Comparison of ENCODE assay signal across 19 mouse cellular contexts in genomic region chr13:19137932-19138331, GRCm38 (mm10).
A peak's percentile ranks its signal among the peaks of the same experiment; 100 is the strongest.
DNase-seq lines count a peak whose midpoint lies in the region; ATAC-seq and TF ChIP-seq lines count a peak whose summit lies in the region.
"Had no signal": no experiment of that assay in that cellular context is flagged by ENCODE, and none has a peak within 500 bp of the region (broad histone marks: within the 10 kb centered on the region; RNA-seq: fewer than 3 reads in every experiment).

No protein-coding gene starts in this region.

- H3K4me2 ChIP-seq in kidney, postnatal 0 days (ENCODE audit: low read length) = no peak overlapping the region
- H3K4me2 ChIP-seq: heart, embryonic 15.5 days; hindbrain, embryonic 14.5 days; stomach, embryonic 15.5 days had no signal

- DNase-seq in kidney, postnatal 0 days (ENCODE audit: low spot score) = peak; percentile 3
- no peak for DNase-seq in kidney, postnatal 14 days
- DNase-seq in ES-E14 (ENCODE audit: low read depth, low spot score) = peak; percentile 43
- DNase-seq in embryo, embryonic 10.5 days (ENCODE audit: low spot score) = peak; percentile 24
- peak; percentile 40 for DNase-seq in limb, embryonic 10.5 days (ENCODE audit: low spot score)
- DNase-seq in adrenal gland, adult 18-20 months (ENCODE audit: low spot score in 2 of 2) = no peak
- no peak for DNase-seq in cerebellum, adult 18-20 months
- no peak for DNase-seq in gastrocnemius, postnatal 14 days
- DNase-seq: adrenal gland, postnatal 10 days; cerebellum, postnatal 14 days; kidney, adult 2 months; lung, adult 18-20 months; right cerebral cortex, postnatal 4 days; thymus, postnatal 25 days had no signal

- no peaks in the 10 kb centered on the region for H3K36me3 ChIP-seq in kidney, postnatal 0 days (ENCODE audit: insufficient read depth, low read length)
- peaks cover 11% of the 10 kb centered on the region; the same call in 1 of the 2 replicates for H3K36me3 ChIP-seq in ES-E14 (ENCODE audit: control insufficient read depth, insufficient read depth, low read length, poor library complexity, severe bottlenecking)
- H3K36me3 ChIP-seq in limb, embryonic 10.5 days = no peaks in the 10 kb centered on the region
- H3K36me3 ChIP-seq: heart, embryonic 15.5 days; stomach, embryonic 15.5 days had no signal

- intact Hi-C loops in gastrocnemius, postnatal 14 days (cut with DNase I; ENCODE audit: low total_unique reads) = no loop called here

- no peak overlapping the region for H3K9ac ChIP-seq in kidney, postnatal 0 days (ENCODE audit: low read depth, low read length)
- H3K9ac ChIP-seq in ES-E14 (ENCODE audit: insufficient read depth, low read depth, low read length, poor library complexity, severe bottlenecking) = no peak overlapping the region
- H3K9ac ChIP-seq: heart, embryonic 15.5 days; hindbrain, embryonic 14.5 days; stomach, embryonic 15.5 days had no signal

- no peak overlapping the region for H3K4me3 ChIP-seq in kidney, postnatal 0 days (replicated peaks; ENCODE audit: low read depth, low read length)
- H3K4me3 ChIP-seq in ES-E14 (ENCODE audit: insufficient read depth in 1 of 2, low read depth in 1 of 2, low read length in 2 of 2, poor library complexity in 1 of 2, severe bottlenecking in 1 of 2) = no peak overlapping the region
- H3K4me3 ChIP-seq in limb, embryonic 10.5 days = no peak overlapping the region
- H3K4me3 ChIP-seq: erythroblast, embryonic 14.5 days; heart, embryonic 15.5 days; stomach, embryonic 15.5 days had no signal

- no peaks in the 10 kb centered on the region for H3K4me1 ChIP-seq in kidney, postnatal 0 days (replicated peaks; ENCODE audit: insufficient read depth, low read length)
- H3K4me1 ChIP-seq in ES-E14 (ENCODE audit: control insufficient read depth in 2 of 2, insufficient read depth in 2 of 2, low read length in 2 of 2, poor library complexity in 1 of 2) = no peaks in the 10 kb centered on the region
- H3K4me1 ChIP-seq in limb, embryonic 10.5 days = peaks cover 11% of the 10 kb centered on the region
- H3K4me1 ChIP-seq: heart, embryonic 15.5 days; stomach, embryonic 15.5 days had no signal

- WGBS in kidney, postnatal 0 days = 27% methylated on average over 5 of the region's 5 CpGs
- 49% methylated on average over 5 of the region's 5 CpGs for WGBS in limb, embryonic 10.5 days

- ATAC-seq in kidney, postnatal 0 days (replicated peaks; ENCODE audit: low FRiP score, low read depth) = 0 out of 2 replicates have a peak, but pooled peaks have one; percentile 33

- in situ Hi-C loops in ES-E14 (cut with MboI; ENCODE audit: low sequenced_read_pairs in 2 of 2, unreplicated experiment in 2 of 2) = no loop called here

- no peak overlapping the region for H3K27ac ChIP-seq in kidney, postnatal 0 days
- peak overlapping the region; percentile 80 for H3K27ac ChIP-seq in ES-E14 (ENCODE audit: insufficient read depth, low read depth, low read length, poor library complexity, severe bottlenecking)
- H3K27ac ChIP-seq in limb, embryonic 10.5 days = no peak overlapping the region
- H3K27ac ChIP-seq: heart, embryonic 15.5 days; hindbrain, embryonic 14.5 days; macrophage; stomach, embryonic 15.5 days had no signal

- no peaks in the 10 kb centered on the region for H3K27me3 ChIP-seq in kidney, postnatal 0 days (ENCODE audit: insufficient read depth, low read length)
- H3K27me3 ChIP-seq in limb, embryonic 10.5 days (ENCODE audit: low read depth, poor library complexity, severe bottlenecking) = no peaks in the 10 kb centered on the region
- H3K27me3 ChIP-seq: heart, embryonic 15.5 days; stomach, embryonic 15.5 days had no signal

- TF ChIP-seq CTCF in kidney, postnatal 0 days (IDR thresholded peaks at IDR 0.05; ENCODE audit: low read depth) = no peak

- no peaks in the 10 kb centered on the region for H3K9me3 ChIP-seq in kidney, postnatal 0 days (replicated peaks; ENCODE audit: low read length)
- H3K9me3 ChIP-seq in ES-E14 (ENCODE audit: control insufficient read depth, insufficient read depth, low read depth, low read length) = no peaks in the 10 kb centered on the region
- no peaks in the 10 kb centered on the region for H3K9me3 ChIP-seq in limb, embryonic 10.5 days (replicated peaks)
- H3K9me3 ChIP-seq: heart, embryonic 15.5 days; stomach, embryonic 15.5 days had no signal

TF ChIP-seq in ES-E14, 5 proteins besides CTCF, POLR2A, EP300 and RAD21:
- no peak for TF ChIP-seq HCFC1 (IDR thresholded peaks at IDR 0.05; ENCODE audit: borderline replicate concordance, insufficient read depth, low read length)
- TF ChIP-seq CHD2 (IDR thresholded peaks at IDR 0.05; ENCODE audit: low read depth, low read length) = no peak
- no peak for TF ChIP-seq MAFK (IDR thresholded peaks at IDR 0.05; ENCODE audit: insufficient read depth, low read depth, low read length)
- TF ChIP-seq ZNF384 (IDR thresholded peaks at IDR 0.05; ENCODE audit: low read depth, low read length) = no peak
- TF ChIP-seq ZC3H11A (IDR thresholded peaks at IDR 0.05; ENCODE audit: borderline replicate concordance, low read depth, low read length) = no peak

Comparison
In these comparisons a context has a peak if more than half of its experiments do, and no peak if none do; other contexts are left out.
1. DNase-seq: peak in kidney, postnatal 0 days (single experiment), ES-E14 (single experiment), embryo, embryonic 10.5 days (single experiment) and limb, embryonic 10.5 days (single experiment); none in kidney, postnatal 14 days (single experiment), adrenal gland, adult 18-20 months (0 of 2), cerebellum, adult 18-20 months (0 of 2) and gastrocnemius, postnatal 14 days (single experiment).